Mouse (Mus musculus) liver, postnatal 0 days (tissue): Measurements from ENCODE around the gene Hoxa6. TPM values are rescaled to one million over a fixed set of nuclear protein-coding genes. Genes with fewer than 3 reads are reported as not detected.
A peak's percentile ranks its signal among the peaks of the same experiment; 100 is the strongest.

Experiments used
- ATAC-seq: fragments of 200-750 bp; cut with Nextera tagmentation; 2 replicates; pipeline ENCODE4 v1.8.0; 2017; ENCODE audit warnings: mild to moderate bottlenecking, moderate library complexity
- DNase-seq: peaks from one replicate; pipeline ENCODE4 v3.0.0-alpha.2; 2016
- H3K27ac ChIP-seq: fragments of 300-500 bp; sonication (generic); 2 replicates; pipeline ENCODE4 v1.5.1; 2014; ENCODE audit warnings: antibody characterized with exemption, moderate library complexity, mild to moderate bottlenecking, low read depth
- H3K27me3 ChIP-seq: fragments of 300-500 bp; sonication (generic); 2 replicates; pipeline ENCODE4 v1.6.1; 2014; ENCODE audit warnings: low read length, control low read depth, mixed read lengths; ENCODE audit not compliant: insufficient read depth
- H3K36me3 ChIP-seq: fragments of 300-500 bp; sonication (generic); replicated peaks from 2 replicates; pipeline ENCODE4 v1.6.1; 2014; ENCODE audit warnings: mild to moderate bottlenecking, control low read depth, low read length, moderate library complexity, mixed read lengths; ENCODE audit not compliant: insufficient read depth
- H3K4me1 ChIP-seq: fragments of 300-500 bp; sonication (generic); 2 replicates; pipeline ENCODE4 v1.6.1; 2014; ENCODE audit warnings: antibody characterized with exemption, mild to moderate bottlenecking, control low read depth; ENCODE audit not compliant: insufficient read depth
- H3K4me2 ChIP-seq: fragments of 300-500 bp; sonication (generic); 2 replicates; pipeline ENCODE4 v1.6.1; 2014; ENCODE audit warnings: low read depth, mild to moderate bottlenecking, low read length, moderate library complexity, mixed read lengths
- H3K4me3 ChIP-seq: fragments of 300-500 bp; sonication (generic); 2 replicates; pipeline ENCODE4 v1.5.1; 2014; ENCODE audit warnings: low read depth, low read length
- H3K9ac ChIP-seq: fragments of 300-500 bp; sonication (generic); replicated peaks from 2 replicates; pipeline ENCODE4 v1.6.1; 2014; ENCODE audit warnings: mild to moderate bottlenecking, moderate library complexity
- H3K9me3 ChIP-seq: fragments of 300-500 bp; sonication (generic); 2 replicates; pipeline ENCODE4 v1.6.1; 2016; ENCODE audit warnings: mild to moderate bottlenecking, control low read depth, low read length, mixed read lengths
- CTCF ChIP-seq: sonication (generic); IDR thresholded peaks from 2 replicates; pipeline ENCODE4 v1.5.1; 2016; ENCODE audit warnings: antibody characterized with exemption, low read depth
- EP300 ChIP-seq: IDR thresholded peaks from 2 replicates; pipeline ENCODE4 v1.6.1; 2016; ENCODE audit warnings: antibody characterized with exemption, low read depth, mild to moderate bottlenecking
- WGBS: fragments of 180-500 bp; shearing (Covaris S2); extraction: QIAGEN DNeasy Blood & Tissue Kit; methylation state at CpG from one replicate; pipeline ENCODE4 v1.1.7; 2014; ENCODE audit not compliant: insufficient replicate concordance; 5-methylcytosine and 5-hydroxymethylcytosine counted together
- polyA plus RNA-seq: library from polyadenylated mRNA; unstranded; fragments of >200 nt; fragmentation: Nextera tagmentation; extraction: Ambion mirVana; gene quantifications from 2 replicates; pipeline ENCODE4 v1.2.1, GENCODE M21; 2015

The Hoxa6 gene
- polyA plus RNA-seq, 1 experiment from 2014 or later, result not detected

DNA sequence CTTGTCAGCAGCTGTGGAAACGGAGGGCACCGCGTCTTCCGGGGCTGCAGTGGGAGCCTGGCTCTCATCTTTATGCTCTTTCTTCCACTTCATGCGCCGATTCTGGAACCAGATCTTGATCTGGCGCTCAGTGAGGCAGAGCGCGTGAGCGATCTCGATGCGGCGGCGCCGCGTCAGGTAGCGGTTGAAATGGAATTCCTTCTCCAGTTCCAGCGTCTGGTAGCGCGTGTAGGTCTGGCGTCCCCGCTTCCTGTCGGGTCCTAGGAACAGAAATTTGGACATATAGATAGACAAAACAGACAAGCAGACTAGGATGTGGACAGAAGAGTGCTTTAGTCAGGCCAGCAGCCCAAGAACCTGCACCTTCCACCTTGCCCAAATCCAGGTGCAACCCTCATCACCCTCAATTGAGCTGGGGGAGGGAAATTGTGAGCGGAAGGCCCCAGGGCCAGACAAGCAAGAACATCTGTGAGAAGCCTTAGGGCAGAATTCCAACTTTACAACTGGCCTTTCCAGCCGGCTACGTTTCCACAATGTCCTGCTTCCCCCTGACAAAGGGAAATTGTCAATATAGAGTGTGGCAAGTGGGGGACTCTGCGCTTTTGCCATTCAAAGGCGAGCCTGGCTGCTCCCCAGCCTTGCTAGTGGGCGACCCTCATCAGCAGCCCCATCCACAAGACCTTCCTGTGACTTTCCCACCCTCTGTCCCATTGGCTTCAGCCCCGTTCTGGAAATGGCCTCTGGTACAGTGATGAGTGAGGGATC, 7.4 kb upstream of the Hoxa6 start:
- H3K27ac ChIP-seq, result no peak overlapping the region
- TF ChIP-seq EP300, result no peak
- no peak for TF ChIP-seq CTCF
- no peaks in the 10 kb centered on the region for H3K9me3 ChIP-seq
- ATAC-seq, result no peak
- no peak overlapping the region for H3K9ac ChIP-seq
- DNase-seq, result no peak
- H3K4me2 ChIP-seq, result no peak overlapping the region
- no peak overlapping the region for H3K4me3 ChIP-seq
- 6% methylated on average over 30 of the region's 30 CpGs for WGBS
- peaks cover 100% of the 10 kb centered on the region for H3K27me3 ChIP-seq
- H3K4me1 ChIP-seq, result peaks cover 7% of the 10 kb centered on the region
- no peaks in the 10 kb centered on the region for H3K36me3 ChIP-seq

GRCm38 (mm10) chr6:52215070-52215469, 6.5 kb upstream of the Hoxa6 start:
- no peak overlapping the region for H3K9ac ChIP-seq
- WGBS, result 46% methylated on average over 3 of the region's 3 CpGs
- peaks cover 98% of the 10 kb centered on the region for H3K27me3 ChIP-seq
- no peak overlapping the region for H3K27ac ChIP-seq
- TF ChIP-seq EP300 (no peak), CTCF (no peak)
- no peaks in the 10 kb centered on the region for H3K9me3 ChIP-seq
- no peaks in the 10 kb centered on the region for H3K36me3 ChIP-seq
- no peak overlapping the region for H3K4me2 ChIP-seq
- peaks cover 7% of the 10 kb centered on the region for H3K4me1 ChIP-seq
- ATAC-seq (no peak), DNase-seq (no peak)
- H3K4me3 ChIP-seq, result no peak overlapping the region

DNA sequence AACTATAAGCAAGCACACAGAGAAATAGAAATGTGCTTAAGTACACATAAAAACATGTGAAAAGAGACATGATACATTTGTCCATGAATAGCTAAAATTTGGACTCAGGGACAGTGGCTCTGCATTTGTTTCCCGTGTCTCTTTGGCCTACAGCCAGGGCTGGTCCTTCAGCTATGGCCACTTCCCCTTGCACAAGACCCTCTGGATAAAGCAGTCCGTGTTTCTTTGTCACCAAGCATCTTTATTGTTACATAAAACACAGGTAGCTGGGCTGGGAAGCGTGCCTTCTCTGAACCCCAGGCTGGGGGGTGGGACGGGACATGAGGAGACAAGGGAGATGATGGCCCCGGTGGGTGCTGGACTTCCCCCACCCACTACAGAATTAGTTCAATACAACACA, 5.7 kb upstream of the Hoxa6 start:
- ATAC-seq (no peak), DNase-seq (no peak)
- WGBS, result 33% methylated on average over 5 of the region's 5 CpGs
- peaks cover 7% of the 10 kb centered on the region for H3K4me1 ChIP-seq
- no peak overlapping the region for H3K4me2 ChIP-seq
- no peaks in the 10 kb centered on the region for H3K9me3 ChIP-seq
- H3K36me3 ChIP-seq, result no peaks in the 10 kb centered on the region
- H3K4me3 ChIP-seq, result no peak overlapping the region
- H3K27ac ChIP-seq, result no peak overlapping the region
- no peak overlapping the region for H3K9ac ChIP-seq
- H3K27me3 ChIP-seq, result peaks cover 98% of the 10 kb centered on the region
- no peak for TF ChIP-seq EP300
- TF ChIP-seq CTCF, result no peak

DNA sequence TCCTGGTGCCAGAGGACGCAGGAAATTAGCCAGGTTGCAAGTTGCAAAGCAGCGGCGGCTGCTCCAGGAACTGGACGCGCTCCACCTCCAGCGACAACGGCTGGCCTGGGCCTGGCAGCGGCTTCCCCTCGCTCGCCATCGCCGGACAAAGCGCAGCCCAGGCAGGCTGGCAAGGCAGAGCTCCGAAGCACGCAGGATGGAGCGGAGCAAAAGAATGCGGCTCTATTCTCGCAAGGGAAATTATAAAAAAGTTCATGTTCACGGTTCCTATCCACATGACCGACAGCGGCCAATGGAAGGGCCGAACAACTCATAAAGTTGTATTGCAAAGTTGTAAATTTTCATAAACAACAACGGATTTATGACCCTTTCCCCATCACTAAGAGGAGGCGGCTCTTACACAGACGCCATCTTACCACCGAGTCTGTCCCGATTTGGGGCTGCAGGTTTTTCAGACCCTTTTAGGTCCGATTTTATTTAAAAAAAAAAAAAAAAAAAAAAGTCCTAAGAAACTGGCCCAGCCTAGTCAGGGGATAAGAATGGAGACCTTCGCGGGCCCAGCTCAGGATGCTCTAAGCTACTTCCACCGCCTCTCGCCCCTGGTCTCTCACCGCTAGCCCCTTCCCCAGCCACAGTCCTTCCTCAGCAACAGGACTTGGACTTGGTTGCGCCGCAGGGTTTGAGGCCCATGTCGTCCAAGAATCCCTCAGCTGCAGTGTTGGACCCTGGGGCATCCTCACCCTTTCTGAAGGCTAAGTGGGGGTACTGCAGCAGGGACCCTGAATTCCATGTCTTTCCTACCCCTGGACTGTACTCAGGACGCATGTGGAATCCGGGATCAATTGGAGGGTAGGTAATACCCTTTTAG, 4.8 kb upstream of the Hoxa6 start, which contains the start of the genes Hoxa3 and Gm28308:
Gene Hoxa3, minus strand, starts transcription at position 218 of the 868 bp plus-strand sequence.
Gene Gm28308, minus strand, starts transcription at position 221 of the 868 bp plus-strand sequence.
- Histone ChIP-seq H3K36me3 (no peaks in the 10 kb centered on the region), H3K4me3 (peak within 1 kb of the TSS; percentile 35), H3K4me2 (peak within 1 kb of the TSS; percentile 49), H3K9ac (no peak within 1 kb of the TSS), H3K4me1 (peaks cover 8% of the 10 kb centered on the region), H3K9me3 (no peaks in the 10 kb centered on the region), H3K27ac (no peak within 1 kb of the TSS), H3K27me3 (peaks cover 98% of the 10 kb centered on the region)
- no peak for TF ChIP-seq EP300
- no peak for TF ChIP-seq CTCF
- WGBS, result 4% methylated on average over 38 of the region's 38 CpGs
- no peak for DNase-seq
- no peak for ATAC-seq

GRCm38 (mm10) chr6:52212556-52213118, 4.1 kb upstream of the Hoxa6 start:
- Histone ChIP-seq H3K4me3 (peak overlapping the region; percentile 35), H3K27me3 (peaks cover 98% of the 10 kb centered on the region), H3K4me1 (peaks cover 9% of the 10 kb centered on the region), H3K27ac (no peak overlapping the region), H3K9ac (no peak overlapping the region), H3K36me3 (no peaks in the 10 kb centered on the region), H3K4me2 (peak overlapping the region; percentile 49), H3K9me3 (no peaks in the 10 kb centered on the region)
- 2% methylated on average over 22 of the region's 22 CpGs for WGBS
- TF ChIP-seq EP300 (no peak), CTCF (no peak)
- DNase-seq, result no peak
- ATAC-seq, result no peak

DNA sequence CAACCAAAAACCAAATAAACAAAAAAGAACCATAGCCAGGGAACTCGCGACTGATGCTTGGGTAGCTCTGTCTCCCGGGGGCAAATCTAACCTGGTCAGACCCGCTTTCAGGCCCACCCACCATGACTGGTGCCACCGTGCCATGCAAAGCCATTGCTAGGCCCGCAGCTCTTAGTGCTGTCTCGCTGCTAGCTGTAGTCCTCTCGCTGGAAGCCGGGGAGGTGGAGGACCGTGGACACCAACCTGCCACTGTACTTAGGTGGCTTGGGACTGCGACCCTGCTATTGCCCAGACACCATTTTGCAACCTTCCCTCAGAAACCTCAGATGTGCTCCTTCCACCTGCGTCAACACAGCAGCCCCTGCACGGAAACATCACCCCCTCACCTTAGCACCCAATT, 3.4 kb upstream of the Hoxa6 start:
- Histone ChIP-seq H3K4me3 (peak overlapping the region; percentile 6; the same call in 1 of the 2 replicates), H3K9ac (no peak overlapping the region), H3K4me1 (peaks cover 4% of the 10 kb centered on the region; the same call in 1 of the 2 replicates), H3K4me2 (peak overlapping the region; percentile 49), H3K9me3 (no peaks in the 10 kb centered on the region), H3K27ac (no peak overlapping the region), H3K27me3 (peaks cover 98% of the 10 kb centered on the region), H3K36me3 (no peaks in the 10 kb centered on the region)
- ATAC-seq, result no peak
- DNase-seq, result no peak
- TF ChIP-seq CTCF (no peak), EP300 (no peak)
- WGBS, result 2% methylated on average over 13 of the region's 13 CpGs
